Mouse (Mus musculus) ES-E14 (cell line): ENCODE measurements around the gene Ski. TPM values are rescaled to one million over a fixed set of nuclear protein-coding genes. Genes with fewer than 3 reads are reported as not detected.

Experiments
- DNase-seq: peaks from one replicate; pipeline ENCODE4 v3.0.0-alpha.2; 2013; ENCODE audit warnings: low read depth, low spot score
- H3K27ac ChIP-seq: 2 replicates; pipeline ENCODE4 v1.5.1; 2012; ENCODE audit warnings: low read depth, mild to moderate bottlenecking, low read length, moderate library complexity, mixed read lengths; ENCODE audit not compliant: poor library complexity, insufficient read depth, severe bottlenecking
- H3K36me3 ChIP-seq: 2 replicates; pipeline ENCODE4 v1.6.1; 2012; ENCODE audit warnings: mild to moderate bottlenecking, low read length, moderate library complexity, mixed read lengths; ENCODE audit not compliant: control insufficient read depth, poor library complexity, insufficient read depth, severe bottlenecking
- H3K4me1 ChIP-seq, 2 experiments: fragments of 150-350 bp in 1 of 2; sonication (generic) in 1 of 2; 2 replicates each; pipeline ENCODE4 v1.6.1; 2012; ENCODE audit warnings: low read length in 2 of 2, mild to moderate bottlenecking in 1 of 2, mixed read lengths in 1 of 2; ENCODE audit not compliant: control insufficient read depth in 2 of 2, insufficient read depth in 2 of 2, poor library complexity in 1 of 2
- H3K4me3 ChIP-seq, 2 experiments: fragments of 150-350 bp in 1 of 2; sonication (generic) in 1 of 2; 2 replicates each; pipeline ENCODE4 v1.5.1; 2012; ENCODE audit warnings: low read length in 2 of 2, low read depth in 1 of 2, mild to moderate bottlenecking in 1 of 2, mixed read lengths in 1 of 2; ENCODE audit not compliant: insufficient read depth in 1 of 2, poor library complexity in 1 of 2, severe bottlenecking in 1 of 2
- H3K9ac ChIP-seq: 2 replicates; pipeline ENCODE4 v1.6.1; 2012; ENCODE audit warnings: low read depth, mild to moderate bottlenecking, low read length, mixed read lengths; ENCODE audit not compliant: poor library complexity, insufficient read depth, severe bottlenecking
- H3K9me3 ChIP-seq: fragments of 150-350 bp; sonication (generic); 2 replicates; pipeline ENCODE4 v1.6.1; 2012; ENCODE audit warnings: low read depth, mild to moderate bottlenecking, low read length; ENCODE audit not compliant: control insufficient read depth, insufficient read depth
- CHD2 ChIP-seq: IDR thresholded peaks from 2 replicates; pipeline ENCODE4 v1.6.1; 2014; ENCODE audit warnings: mild to moderate bottlenecking, low read depth, low read length, inconsistent platforms
- HCFC1 ChIP-seq: IDR thresholded peaks from 2 replicates; pipeline ENCODE4 v1.6.1; 2012; ENCODE audit warnings: low read length, inconsistent platforms, borderline replicate concordance; ENCODE audit not compliant: insufficient read depth
- MAFK ChIP-seq: IDR thresholded peaks from 2 replicates; pipeline ENCODE4 v1.6.1; 2014; ENCODE audit warnings: mild to moderate bottlenecking, low read depth, low read length, inconsistent platforms; ENCODE audit not compliant: insufficient read depth
- ZC3H11A ChIP-seq: IDR thresholded peaks from 2 replicates; pipeline ENCODE4 v1.6.1; 2012; ENCODE audit warnings: low read depth, mild to moderate bottlenecking, inconsistent platforms, low read length, borderline replicate concordance
- ZNF384 ChIP-seq: IDR thresholded peaks from 2 replicates; pipeline ENCODE4 v1.6.1; 2012; ENCODE audit warnings: low read depth, low read length, inconsistent platforms
- in situ Hi-C, 2 experiments: fragments of 600-800 bp; cut with MboI; formaldehyde crosslinking; loops; one replicate each; pipeline ENCODE4 v1.15.1; 2025; ENCODE audit warnings: low sequenced_read_pairs in 2 of 2, inconsistent platforms in 1 of 2; ENCODE audit not compliant: unreplicated experiment in 2 of 2
- total RNA-seq: library from RNA; depleted of rRNA; stranded (reverse); fragments of 300-350 nt; gene quantifications from 2 replicates; pipeline ENCODE4 v1.2.3, GENCODE M21; 2012

Gene Ski
- total RNA-seq, 1 experiment = 30.2 TPM

DNA sequence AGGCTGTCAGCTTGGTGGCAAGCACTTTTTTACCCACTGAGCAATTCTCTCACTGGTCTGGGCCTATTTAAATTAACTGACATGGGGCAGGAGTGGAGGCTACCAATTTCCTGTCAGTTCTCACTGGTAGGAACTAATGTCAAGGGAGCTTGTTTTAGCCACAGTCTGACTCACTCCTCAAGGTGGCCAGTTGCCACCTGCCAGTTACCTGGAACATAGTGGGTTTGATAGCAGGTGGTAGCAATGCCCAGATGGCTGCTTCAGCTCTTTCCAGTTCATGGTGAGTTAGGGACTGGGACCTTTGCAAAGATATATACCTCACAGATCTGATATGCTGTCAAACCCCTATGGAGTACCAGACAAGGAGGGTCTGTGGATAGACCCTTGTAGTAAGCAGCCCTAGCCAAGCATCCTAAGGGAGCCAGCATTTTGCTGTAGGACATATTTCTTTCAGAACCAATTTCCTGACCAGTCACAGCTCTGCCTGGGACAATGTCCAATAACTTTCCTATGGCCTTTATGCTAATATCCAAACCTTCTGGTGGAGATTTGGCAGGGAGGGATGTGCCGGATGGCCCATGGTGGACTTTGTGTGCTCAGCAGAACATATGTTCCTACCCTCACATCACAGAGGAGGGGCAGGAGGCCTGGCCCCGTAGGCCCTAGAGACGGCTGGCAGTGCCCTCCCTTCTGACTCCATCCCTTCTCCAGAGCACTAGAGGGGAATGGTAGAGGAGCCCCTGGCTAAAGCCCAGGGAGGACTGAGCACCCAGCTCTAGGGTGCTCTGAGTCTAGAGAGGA lies 42.3 kb upstream of the Ski start:
- TF ChIP-seq HCFC1 = no peak
- no peak for TF ChIP-seq ZNF384
- TF ChIP-seq CHD2 = no peak
- TF ChIP-seq ZC3H11A = no peak
- TF ChIP-seq MAFK = no peak
- H3K9ac ChIP-seq = no peak overlapping the region

DNA sequence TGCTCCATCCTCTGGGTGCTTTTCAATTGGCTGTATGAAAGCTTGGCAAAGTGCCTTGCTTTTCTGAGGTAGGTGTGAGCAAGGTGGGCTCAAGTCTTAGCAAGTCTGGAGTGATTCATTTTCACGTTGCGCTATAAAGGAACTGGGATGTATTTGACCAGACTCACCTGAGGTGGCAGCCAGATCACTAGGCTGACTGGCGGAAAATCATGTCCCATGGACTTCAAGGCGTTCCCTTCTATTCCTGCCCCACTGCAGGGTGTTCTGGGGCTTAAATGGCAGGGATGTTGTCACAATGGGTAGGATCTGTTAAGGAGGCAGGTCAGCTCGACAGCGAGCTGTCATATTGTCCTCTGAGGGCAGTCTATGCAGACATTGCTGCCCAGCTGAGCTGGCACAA lies 29.9 kb upstream of the Ski start:
- H3K4me1 ChIP-seq = peaks cover 3 to 6% of the 10 kb centered on the region in 2 experiments; a peak in 2 of 4 replicates
- no peak for TF ChIP-seq CHD2
- no peak for TF ChIP-seq ZC3H11A
- no peak for TF ChIP-seq MAFK
- TF ChIP-seq HCFC1 = no peak
- no peak for TF ChIP-seq ZNF384
- no peak for DNase-seq
- H3K27ac ChIP-seq = no peak overlapping the region
- H3K4me3 ChIP-seq = no peak overlapping the region
- no peaks in the 10 kb centered on the region for H3K9me3 ChIP-seq
- in situ Hi-C loops = no loop called here
- H3K36me3 ChIP-seq = peaks cover 8% of the 10 kb centered on the region; the same call in 1 of the 2 replicates
- H3K9ac ChIP-seq = no peak overlapping the region

More for the DNA sequence above, 42.3 kb upstream of the Ski start:
- no peaks in the 10 kb centered on the region for H3K9me3 ChIP-seq
- peaks cover 3% of the 10 kb centered on the region; the same call in 1 of the 2 replicates for H3K36me3 ChIP-seq
- no peak for DNase-seq
- H3K4me3 ChIP-seq = no peak overlapping the region
- H3K4me1 ChIP-seq = peaks cover 0 to 8% of the 10 kb centered on the region in 2 experiments; a peak in 2 of 4 replicates
- in situ Hi-C loops = no loop called here
- H3K27ac ChIP-seq = no peak overlapping the region

DNA sequence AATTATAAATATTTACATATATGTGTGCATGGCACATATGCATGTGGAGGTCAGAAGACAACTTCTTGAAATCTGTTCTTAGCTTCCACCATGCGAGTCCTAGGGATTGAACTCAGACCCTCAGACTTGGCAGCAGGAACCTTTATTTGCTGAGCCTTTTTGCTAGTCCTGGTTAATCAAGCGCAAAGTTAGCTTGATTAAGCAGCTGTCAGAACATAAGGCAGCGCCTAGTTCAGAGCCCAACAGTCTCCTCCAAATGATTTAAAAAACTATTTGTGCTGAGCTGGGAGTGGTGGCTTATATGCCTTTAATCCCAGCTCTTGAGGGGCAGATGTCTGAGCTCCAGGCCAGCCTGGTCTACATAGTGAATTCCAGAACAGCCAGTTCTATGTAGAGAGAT lies 28.8 kb upstream of the Ski start:
- peak overlapping the region in 1 of 2 experiments; percentile 94; a peak in 2 of 4 replicates for H3K4me3 ChIP-seq
- peaks cover 5 to 10% of the 10 kb centered on the region in 2 experiments; a peak in 2 of 4 replicates for H3K4me1 ChIP-seq
- in situ Hi-C loops = no loop called here
- no peak for DNase-seq
- no peak overlapping the region for H3K27ac ChIP-seq
- H3K9me3 ChIP-seq = no peaks in the 10 kb centered on the region
- peaks cover 5% of the 10 kb centered on the region; the same call in 1 of the 2 replicates for H3K36me3 ChIP-seq
- no peak for TF ChIP-seq ZC3H11A
- no peak for TF ChIP-seq HCFC1
- TF ChIP-seq CHD2 = no peak
- no peak for TF ChIP-seq ZNF384
- no peak for TF ChIP-seq MAFK
- peak overlapping the region; percentile 40; the same call in 1 of the 2 replicates for H3K9ac ChIP-seq

DNA sequence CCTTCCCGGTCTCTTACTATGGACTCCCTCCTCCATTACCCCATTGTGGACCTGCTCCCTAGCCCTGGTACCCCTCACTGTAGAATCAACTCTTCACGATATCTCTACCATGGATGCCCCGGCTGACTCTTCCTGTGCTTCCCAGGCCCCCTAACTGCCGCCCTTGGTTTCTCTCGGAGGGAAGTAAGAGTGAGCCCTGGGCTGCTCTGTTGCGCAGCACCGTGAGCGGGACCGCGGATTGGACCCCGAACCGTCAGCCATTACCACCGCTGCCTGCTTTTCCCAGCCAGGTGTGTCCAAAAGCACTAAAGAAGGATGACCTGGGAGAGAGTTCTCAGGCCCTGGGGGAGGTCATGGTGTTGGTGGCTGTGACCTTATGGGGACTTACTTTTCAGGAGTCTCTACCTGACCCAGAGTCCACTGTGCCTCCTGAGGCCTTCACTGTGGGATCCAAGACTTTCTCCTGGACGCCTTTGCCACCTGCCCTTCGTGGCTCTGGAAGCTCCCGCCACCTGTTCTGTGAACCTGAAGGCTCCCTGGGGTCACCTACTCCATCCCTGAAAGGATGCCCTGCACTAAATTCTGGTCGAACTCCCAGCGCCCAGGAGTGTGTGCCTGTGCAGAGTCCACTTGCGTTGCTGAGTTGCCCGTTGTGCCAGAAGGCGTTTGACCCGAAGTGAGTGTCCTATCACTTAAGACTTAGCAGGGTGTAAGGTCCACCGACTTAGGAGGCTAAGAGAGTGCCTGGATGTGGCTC lies 28.1 kb upstream of the Ski start:
- DNase-seq = peak; percentile 17
- Histone ChIP-seq H3K4me3 (peak overlapping the region; percentile 81 to 94), H3K9me3 (no peaks in the 10 kb centered on the region), H3K9ac (peak overlapping the region; percentile 95), H3K36me3 (peaks cover 4% of the 10 kb centered on the region; the same call in 1 of the 2 replicates), H3K4me1 (peaks cover 5 to 10% of the 10 kb centered on the region in 2 experiments; a peak in 2 of 4 replicates), H3K27ac (peak overlapping the region; percentile 95)
- in situ Hi-C loops = no loop called here
- TF ChIP-seq CHD2 (no peak), MAFK (no peak), HCFC1 (no peak), ZNF384 (no peak), ZC3H11A (no peak)
